Mouse (Mus musculus): ENCODE results near the gene Gsto2. TPM values are rescaled to one million over a fixed set of nuclear protein-coding genes. Genes with fewer than 3 reads are reported as not detected.

The Gsto2 gene
- polyA plus RNA-seq, 1 experiment, result 5.7 TPM

DNA sequence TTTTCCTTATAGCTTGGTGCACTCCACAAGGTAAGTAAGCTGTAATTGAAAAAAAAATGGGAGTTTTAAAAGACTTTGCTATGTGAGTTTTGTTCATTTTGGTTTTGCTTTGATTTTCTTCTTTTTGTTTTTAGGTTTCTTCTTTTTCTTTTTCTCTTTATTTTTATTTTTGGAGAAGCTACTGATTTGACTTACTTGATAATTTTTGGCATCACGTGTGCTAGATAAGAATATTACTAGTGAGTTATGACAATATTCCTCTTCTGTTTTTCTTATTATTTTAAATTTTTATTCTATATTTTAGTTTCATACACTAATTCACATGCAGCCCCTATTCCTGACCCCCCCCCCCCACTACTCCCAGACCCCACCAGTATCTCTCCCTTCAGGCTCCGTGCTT lies 61.7 kb downstream of the Gsto2 start:
- no peaks in the 10 kb centered on the region for H3K36me3 ChIP-seq (ENCODE audit: control insufficient read depth, insufficient read depth)
- no peaks in the 10 kb centered on the region for H3K79me2 ChIP-seq (ENCODE audit: control insufficient read depth, insufficient read depth)
- H3K27me3 ChIP-seq (ENCODE audit: control insufficient read depth, insufficient read depth, insufficient read length), result no peaks in the 10 kb centered on the region
- H3K4me2 ChIP-seq (ENCODE audit: low read depth), result no peak overlapping the region
- H3K4me3 ChIP-seq, result no peak overlapping the region
- H3ac ChIP-seq (ENCODE audit: control insufficient read depth, insufficient read length), result no peak overlapping the region
- TF ChIP-seq REST (IDR thresholded peaks at IDR 0.05; ENCODE audit: insufficient read depth, insufficient read length) (no peak), E2F4 (IDR thresholded peaks at IDR 0.05; ENCODE audit: insufficient read depth) (no peak), SRF (IDR thresholded peaks at IDR 0.05; ENCODE audit: control insufficient read depth, insufficient read length, low read depth) (no peak), POLR2A (IDR thresholded peaks at IDR 0.05; ENCODE audit: insufficient read length, low read depth) (no peak), CEBPB (IDR thresholded peaks at IDR 0.05; ENCODE audit: insufficient read depth, poor library complexity, severe bottlenecking) (no peak)

DNA sequence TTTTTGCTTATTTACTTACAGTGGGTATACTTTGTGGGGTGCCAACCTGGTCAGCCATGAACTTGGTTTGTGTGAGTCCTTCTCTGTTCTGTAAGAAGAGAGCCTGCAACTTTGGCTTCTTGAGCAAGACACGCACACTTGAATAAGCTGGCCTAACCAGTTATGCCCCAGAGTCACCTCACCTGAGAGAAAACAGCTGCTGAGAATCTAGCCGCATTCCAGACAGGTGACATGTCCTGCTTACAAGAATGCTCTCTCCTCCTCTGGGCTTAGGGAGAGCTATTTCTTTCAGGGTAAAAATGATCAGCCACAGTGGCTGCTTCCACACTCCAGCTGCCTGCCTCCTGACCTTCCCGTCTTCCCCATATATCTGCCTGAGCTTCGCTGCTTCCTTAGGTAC lies 63.7 kb downstream of the Gsto2 start:
- Histone ChIP-seq H3K4me3 (no peak overlapping the region), H3ac (ENCODE audit: control insufficient read depth, insufficient read length) (no peak overlapping the region), H3K4me2 (ENCODE audit: low read depth) (no peak overlapping the region), H3K79me2 (ENCODE audit: control insufficient read depth, insufficient read depth) (no peaks in the 10 kb centered on the region), H3K27me3 (ENCODE audit: control insufficient read depth, insufficient read depth, insufficient read length) (no peaks in the 10 kb centered on the region), H3K36me3 (ENCODE audit: control insufficient read depth, insufficient read depth) (no peaks in the 10 kb centered on the region)
- TF ChIP-seq CEBPB (IDR thresholded peaks at IDR 0.05; ENCODE audit: insufficient read depth, poor library complexity, severe bottlenecking), result no peak
- no peak for TF ChIP-seq TCF3 (IDR thresholded peaks at IDR 0.05; ENCODE audit: insufficient read length, low read depth)
- no peak for TF ChIP-seq E2F4 (IDR thresholded peaks at IDR 0.05; ENCODE audit: insufficient read depth)
- no peak for TF ChIP-seq TCF12 (IDR thresholded peaks at IDR 0.05; ENCODE audit: insufficient read depth, poor library complexity, severe bottlenecking)
- no peak for TF ChIP-seq POLR2AphosphoS2 (IDR thresholded peaks at IDR 0.05; ENCODE audit: insufficient read length, low read depth)
- TF ChIP-seq POLR2A (IDR thresholded peaks at IDR 0.05; ENCODE audit: insufficient read length, low read depth), result no peak
- TF ChIP-seq MAX (IDR thresholded peaks at IDR 0.05; ENCODE audit: low read depth), result no peak

DNA sequence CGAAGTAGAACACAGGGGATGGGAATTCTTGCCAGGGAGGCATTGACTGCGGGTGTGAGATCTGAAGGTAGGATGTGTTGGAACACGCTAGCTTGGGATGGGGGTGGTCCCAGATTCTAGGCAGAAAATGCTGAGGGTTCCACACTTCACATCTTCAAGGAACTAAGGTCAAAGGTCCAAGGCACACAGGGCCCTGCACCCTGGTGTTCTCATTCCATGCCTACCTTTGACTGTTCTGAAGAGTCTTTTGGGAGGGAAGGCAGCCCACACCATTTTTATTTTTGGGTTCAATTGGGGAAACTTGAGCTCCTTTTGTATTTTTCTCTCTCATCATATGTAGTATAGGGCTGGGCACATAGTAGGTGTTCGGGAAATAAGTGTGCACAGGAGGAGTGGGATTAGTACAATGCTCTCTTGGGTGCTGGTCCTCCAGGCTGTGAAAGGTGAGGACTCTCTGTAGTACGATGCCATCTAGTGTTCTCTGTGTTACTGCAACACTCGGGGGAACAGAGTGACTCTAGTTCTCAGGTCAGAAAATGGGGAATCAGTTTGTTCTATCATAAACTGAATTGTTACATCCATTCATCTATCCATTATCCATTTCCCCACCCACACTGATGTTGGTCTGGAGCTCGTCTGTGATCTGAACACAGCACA lies 66.8 kb downstream of the Gsto2 start:
- Histone ChIP-seq H3K4me3 (no peak overlapping the region), H3K36me3 (ENCODE audit: control insufficient read depth, insufficient read depth) (no peaks in the 10 kb centered on the region), H3K27me3 (ENCODE audit: control insufficient read depth, insufficient read depth, insufficient read length) (no peaks in the 10 kb centered on the region), H3K79me2 (ENCODE audit: control insufficient read depth, insufficient read depth) (no peaks in the 10 kb centered on the region), H3K4me2 (ENCODE audit: low read depth) (no peak overlapping the region), H3ac (ENCODE audit: control insufficient read depth, insufficient read length) (no peak overlapping the region)
- TF ChIP-seq POLR2AphosphoS2 (IDR thresholded peaks at IDR 0.05; ENCODE audit: insufficient read length, low read depth) (no peak), SRF (IDR thresholded peaks at IDR 0.05; ENCODE audit: control insufficient read depth, insufficient read length, low read depth) (no peak), TCF12 (IDR thresholded peaks at IDR 0.05; ENCODE audit: insufficient read depth, poor library complexity, severe bottlenecking) (no peak), POLR2A (IDR thresholded peaks at IDR 0.05; ENCODE audit: insufficient read length, low read depth) (no peak), MAX (IDR thresholded peaks at IDR 0.05; ENCODE audit: low read depth) (no peak), MYOG (IDR thresholded peaks at IDR 0.05; ENCODE audit: control insufficient read depth in 1 of 3, insufficient read depth in 1 of 3, insufficient read length in 2 of 3, low read depth in 2 of 3) (no peak), REST (IDR thresholded peaks at IDR 0.05; ENCODE audit: insufficient read depth, insufficient read length) (no peak), MYOD1 (IDR thresholded peaks at IDR 0.05; ENCODE audit: control insufficient read depth in 1 of 3, insufficient read length in 2 of 3, low read depth in 2 of 3) (no peak), E2F4 (IDR thresholded peaks at IDR 0.05; ENCODE audit: insufficient read depth) (no peak), CEBPB (IDR thresholded peaks at IDR 0.05; ENCODE audit: insufficient read depth, poor library complexity, severe bottlenecking) (no peak), TCF3 (IDR thresholded peaks at IDR 0.05; ENCODE audit: insufficient read length, low read depth) (no peak), USF1 (IDR thresholded peaks at IDR 0.05; ENCODE audit: low read depth) (no peak)

DNA sequence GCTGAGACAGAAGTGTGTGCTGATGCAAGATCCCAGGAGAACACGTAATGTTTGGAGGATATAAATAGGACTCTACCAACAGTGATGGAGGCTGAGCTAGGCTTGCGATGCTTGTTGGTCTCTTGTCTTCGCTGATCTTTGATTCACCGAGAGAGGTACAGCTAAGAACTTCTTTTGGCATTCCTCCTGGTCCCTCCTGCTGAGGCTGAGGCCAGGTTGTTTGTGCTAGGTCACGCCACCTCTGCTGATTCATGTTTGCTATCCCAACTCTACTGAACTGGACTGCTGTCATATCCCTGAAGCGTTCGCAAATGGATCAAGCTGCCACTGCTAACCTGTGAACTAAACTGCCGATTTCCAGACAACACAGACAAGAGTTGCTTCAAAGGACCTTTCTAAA lies 68.8 kb downstream of the Gsto2 start:
- H3K27me3 ChIP-seq (ENCODE audit: control insufficient read depth, insufficient read depth, insufficient read length), result no peaks in the 10 kb centered on the region
- no peaks in the 10 kb centered on the region for H3K36me3 ChIP-seq (ENCODE audit: control insufficient read depth, insufficient read depth)
- TF ChIP-seq REST (IDR thresholded peaks at IDR 0.05; ENCODE audit: insufficient read depth, insufficient read length), result no peak
- no peak for TF ChIP-seq E2F4 (IDR thresholded peaks at IDR 0.05; ENCODE audit: insufficient read depth)
- no peak for TF ChIP-seq USF1 (IDR thresholded peaks at IDR 0.05; ENCODE audit: low read depth)
- no peak for TF ChIP-seq POLR2AphosphoS2 (IDR thresholded peaks at IDR 0.05; ENCODE audit: insufficient read length, low read depth)
- no peak for TF ChIP-seq TCF12 (IDR thresholded peaks at IDR 0.05; ENCODE audit: insufficient read depth, poor library complexity, severe bottlenecking)
- TF ChIP-seq MYOD1 (IDR thresholded peaks at IDR 0.05; ENCODE audit: control insufficient read depth in 1 of 3, insufficient read length in 2 of 3, low read depth in 2 of 3), result no peak
- TF ChIP-seq TCF3 (IDR thresholded peaks at IDR 0.05; ENCODE audit: insufficient read length, low read depth), result no peak
- no peak for TF ChIP-seq POLR2A (IDR thresholded peaks at IDR 0.05; ENCODE audit: insufficient read length, low read depth)
- TF ChIP-seq MYOG (IDR thresholded peaks at IDR 0.05; ENCODE audit: control insufficient read depth in 1 of 3, insufficient read depth in 1 of 3, insufficient read length in 2 of 3, low read depth in 2 of 3), result no peak
- TF ChIP-seq CEBPB (IDR thresholded peaks at IDR 0.05; ENCODE audit: insufficient read depth, poor library complexity, severe bottlenecking), result no peak
- TF ChIP-seq MAX (IDR thresholded peaks at IDR 0.05; ENCODE audit: low read depth), result no peak
- TF ChIP-seq SRF (IDR thresholded peaks at IDR 0.05; ENCODE audit: control insufficient read depth, insufficient read length, low read depth), result no peak
- no peak overlapping the region for H3ac ChIP-seq (ENCODE audit: control insufficient read depth, insufficient read length)
- H3K4me2 ChIP-seq (ENCODE audit: low read depth), result no peak overlapping the region
- H3K4me3 ChIP-seq, result no peak overlapping the region
- H3K79me2 ChIP-seq (ENCODE audit: control insufficient read depth, insufficient read depth), result no peaks in the 10 kb centered on the region

DNA sequence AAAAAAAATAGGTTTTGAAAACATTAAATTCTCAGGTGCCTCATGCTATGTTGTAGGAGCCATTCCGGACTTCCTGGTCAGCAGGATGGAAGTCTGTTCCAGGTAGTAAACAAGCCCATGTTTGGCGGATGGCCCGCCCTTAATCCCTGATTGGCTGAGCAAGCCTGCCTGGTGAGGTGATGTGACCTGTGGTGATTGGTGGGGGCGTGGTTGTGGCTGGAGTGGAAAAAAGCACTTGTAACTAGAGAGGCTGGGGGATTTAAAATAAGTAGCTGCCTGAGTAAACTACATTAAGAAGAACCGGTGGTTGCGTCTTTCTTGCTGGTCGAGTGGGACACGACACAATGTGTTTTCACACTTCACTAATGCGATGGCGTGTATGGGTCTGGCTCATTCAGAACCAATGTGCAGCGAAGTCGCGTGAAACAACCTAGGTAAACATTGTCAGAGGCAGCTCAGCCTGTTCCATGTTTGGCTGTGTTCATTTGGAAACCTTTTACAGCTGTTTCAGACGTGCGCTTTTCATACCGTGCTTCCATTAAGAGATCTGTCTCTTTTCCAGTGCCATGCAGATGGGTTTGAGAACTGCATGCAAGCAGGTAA lies 69.4 kb downstream of the Gsto2 start:
- Histone ChIP-seq H3K79me2 (ENCODE audit: control insufficient read depth, insufficient read depth) (no peaks in the 10 kb centered on the region), H3K4me3 (no peak overlapping the region), H3K27me3 (ENCODE audit: control insufficient read depth, insufficient read depth, insufficient read length) (no peaks in the 10 kb centered on the region), H3K4me2 (ENCODE audit: low read depth) (no peak overlapping the region), H3ac (ENCODE audit: control insufficient read depth, insufficient read length) (no peak overlapping the region), H3K36me3 (ENCODE audit: control insufficient read depth, insufficient read depth) (no peaks in the 10 kb centered on the region)
- no peak for TF ChIP-seq POLR2AphosphoS2 (IDR thresholded peaks at IDR 0.05; ENCODE audit: insufficient read length, low read depth)

Measured in myocyte (in vitro differentiated cells).